Mouse (Mus musculus) heart, adult 2 months (tissue): Measurements from ENCODE around the gene Itga9.

Experiments
- CTCF ChIP-seq: fragments of 200-600 bp; IDR thresholded peaks from 2 replicates; pipeline ENCODE4 v1.8.1; 2022; ENCODE audit warnings: antibody characterized with exemption, mild to moderate bottlenecking, moderate library complexity
- EP300 ChIP-seq: fragments of 200-500 bp; IDR thresholded peaks from 2 replicates; pipeline ENCODE4 v1.6.1; 2011; ENCODE audit warnings: low read depth, low read length, control low read depth; ENCODE audit not compliant: insufficient read depth
- POLR2A ChIP-seq: fragments of 200-500 bp; IDR thresholded peaks from 2 replicates; pipeline ENCODE4 v1.6.1; 2011; ENCODE audit warnings: mild to moderate bottlenecking, low read depth, low read length, control low read depth; ENCODE audit not compliant: insufficient read depth

DNA sequence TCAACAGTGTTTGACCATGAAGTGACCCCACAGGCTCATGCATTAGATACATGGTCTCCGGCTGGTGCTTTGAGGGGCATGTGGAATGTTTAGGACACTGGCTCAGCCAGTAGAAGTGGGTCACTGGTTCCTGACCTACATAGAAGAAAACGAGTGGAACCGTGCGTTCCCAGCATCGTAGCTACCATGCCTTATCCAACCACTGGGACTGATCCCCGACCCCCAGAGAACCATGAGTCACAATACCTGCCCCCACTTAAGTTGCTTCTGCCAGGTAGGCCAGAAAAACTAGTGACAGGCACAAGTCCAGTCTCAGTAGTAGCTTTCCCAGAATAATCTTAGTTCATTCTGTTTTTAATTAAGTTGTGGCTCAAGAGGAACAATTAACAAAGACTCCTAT lies 121.8 kb downstream of the Itga9 start:
- TF ChIP-seq CTCF (no peak), POLR2A (no peak), EP300 (no peak)
